Mouse (Mus musculus): ENCODE results near the gene Dio2. TPM values are rescaled to one million over a fixed set of nuclear protein-coding genes. Genes with fewer than 3 reads are reported as not detected.

Dio2 gene
- polyA plus RNA-seq, 1 experiment = not detected

- WGBS = 83% methylated on average over 6 of the region's 6 CpGs
- Histone ChIP-seq H3K36me3 (ENCODE audit: control insufficient read depth, insufficient read depth, low read length) (no peaks in the 10 kb centered on the region), H3K27ac (ENCODE audit: insufficient read depth, low read length) (no peak overlapping the region), H3K27me3 (ENCODE audit: control insufficient read depth, insufficient read depth, low read length) (no peaks in the 10 kb centered on the region), H3K4me1 (ENCODE audit: control insufficient read depth, insufficient read depth, insufficient read length) (peaks cover 5% of the 10 kb centered on the region; the same call in 1 of the 2 replicates), H3K4me3 (ENCODE audit: extremely low read depth, insufficient read depth, insufficient read length) (no peak overlapping the region)
- no peak for DNase-seq (ENCODE audit: low read depth in 1 of 2, low spot score in 2 of 2)
- TF ChIP-seq CTCF (IDR thresholded peaks at IDR 0.05; ENCODE audit: extremely low read depth, insufficient read depth, insufficient read length, insufficient replicate concordance) (no peak), POLR2A (IDR thresholded peaks at IDR 0.05; ENCODE audit: low read depth, low read length) (no peak)
Measured at GRCm38 (mm10) chr12:90735447-90735846, 2.8 kb downstream of the Dio2 start.

GRCm38 (mm10) chr12:90734503-90734902 lies 3.7 kb downstream of the Dio2 start:
- Histone ChIP-seq H3K27me3 (ENCODE audit: control insufficient read depth, insufficient read depth, low read length) (no peaks in the 10 kb centered on the region), H3K4me3 (ENCODE audit: extremely low read depth, insufficient read depth, insufficient read length) (no peak overlapping the region), H3K27ac (ENCODE audit: insufficient read depth, low read length) (no peak overlapping the region), H3K36me3 (ENCODE audit: control insufficient read depth, insufficient read depth, low read length) (no peaks in the 10 kb centered on the region), H3K4me1 (ENCODE audit: control insufficient read depth, insufficient read depth, insufficient read length) (peaks cover 5% of the 10 kb centered on the region; the same call in 1 of the 2 replicates)
- DNase-seq (ENCODE audit: low read depth in 1 of 2, low spot score in 2 of 2) = no peak
- TF ChIP-seq CTCF (IDR thresholded peaks at IDR 0.05; ENCODE audit: extremely low read depth, insufficient read depth, insufficient read length, insufficient replicate concordance) (no peak), POLR2A (IDR thresholded peaks at IDR 0.05; ENCODE audit: low read depth, low read length) (no peak)
- WGBS = 81% methylated on average over 5 of the region's 5 CpGs

GRCm38 (mm10) chr12:90733721-90734120 lies 4.5 kb downstream of the Dio2 start:
- no peak for TF ChIP-seq POLR2A (IDR thresholded peaks at IDR 0.05; ENCODE audit: low read depth, low read length)
- TF ChIP-seq CTCF (IDR thresholded peaks at IDR 0.05; ENCODE audit: extremely low read depth, insufficient read depth, insufficient read length, insufficient replicate concordance) = no peak
- WGBS = 92% methylated on average over 6 of the region's 6 CpGs
- no peak overlapping the region for H3K27ac ChIP-seq (ENCODE audit: insufficient read depth, low read length)
- H3K4me3 ChIP-seq (ENCODE audit: extremely low read depth, insufficient read depth, insufficient read length) = no peak overlapping the region
- DNase-seq (ENCODE audit: low read depth in 1 of 2, low spot score in 2 of 2) = no peak
- H3K36me3 ChIP-seq (ENCODE audit: control insufficient read depth, insufficient read depth, low read length) = no peaks in the 10 kb centered on the region
- peaks cover 5% of the 10 kb centered on the region; the same call in 1 of the 2 replicates for H3K4me1 ChIP-seq (ENCODE audit: control insufficient read depth, insufficient read depth, insufficient read length)
- no peaks in the 10 kb centered on the region for H3K27me3 ChIP-seq (ENCODE audit: control insufficient read depth, insufficient read depth, low read length)

- H3K27me3 ChIP-seq (ENCODE audit: control insufficient read depth, insufficient read depth, low read length) = no peaks in the 10 kb centered on the region
- 17% methylated on average over 10 of the region's 10 CpGs for WGBS
- H3K4me1 ChIP-seq (ENCODE audit: control insufficient read depth, insufficient read depth, insufficient read length) = peaks cover 1% of the 10 kb centered on the region; the same call in 1 of the 2 replicates
- no peak overlapping the region for H3K4me3 ChIP-seq (ENCODE audit: extremely low read depth, insufficient read depth, insufficient read length)
- no peaks in the 10 kb centered on the region for H3K36me3 ChIP-seq (ENCODE audit: control insufficient read depth, insufficient read depth, low read length)
- H3K27ac ChIP-seq (ENCODE audit: insufficient read depth, low read length) = no peak overlapping the region
- peak in 1 of 2 experiments; percentile 36 for DNase-seq (ENCODE audit: low read depth in 1 of 2, low spot score in 2 of 2)
- TF ChIP-seq CTCF (IDR thresholded peaks at IDR 0.05; ENCODE audit: extremely low read depth, insufficient read depth, insufficient read length, insufficient replicate concordance) (peak; percentile 70; the same call in 1 of the 2 replicates), POLR2A (IDR thresholded peaks at IDR 0.05; ENCODE audit: low read depth, low read length) (no peak)
Measured at GRCm38 (mm10) chr12:90729648-90730047, 8.6 kb downstream of the Dio2 start.

- H3K27me3 ChIP-seq (ENCODE audit: control insufficient read depth, insufficient read depth, low read length) = no peaks in the 10 kb centered on the region
- DNase-seq (ENCODE audit: low read depth in 1 of 2, low spot score in 2 of 2) = no peak
- H3K27ac ChIP-seq (ENCODE audit: insufficient read depth, low read length) = no peak overlapping the region
- TF ChIP-seq CTCF (IDR thresholded peaks at IDR 0.05; ENCODE audit: extremely low read depth, insufficient read depth, insufficient read length, insufficient replicate concordance) (no peak), POLR2A (IDR thresholded peaks at IDR 0.05; ENCODE audit: low read depth, low read length) (no peak)
- H3K4me3 ChIP-seq (ENCODE audit: extremely low read depth, insufficient read depth, insufficient read length) = no peak overlapping the region
- WGBS = 74% methylated on average over 8 of the region's 8 CpGs
- peaks cover 3% of the 10 kb centered on the region; the same call in 1 of the 2 replicates for H3K4me1 ChIP-seq (ENCODE audit: control insufficient read depth, insufficient read depth, insufficient read length)
- H3K36me3 ChIP-seq (ENCODE audit: control insufficient read depth, insufficient read depth, low read length) = no peaks in the 10 kb centered on the region
Measured at GRCm38 (mm10) chr12:90725107-90725506, 13.1 kb downstream of the Dio2 start.

- H3K4me3 ChIP-seq (ENCODE audit: extremely low read depth, insufficient read depth, insufficient read length) = no peak overlapping the region
- no peaks in the 10 kb centered on the region for H3K27me3 ChIP-seq (ENCODE audit: control insufficient read depth, insufficient read depth, low read length)
- WGBS = 43% methylated on average over 11 of the region's 11 CpGs
- no peak overlapping the region for H3K27ac ChIP-seq (ENCODE audit: insufficient read depth, low read length)
- no peak for DNase-seq (ENCODE audit: low read depth in 1 of 2, low spot score in 2 of 2)
- no peaks in the 10 kb centered on the region for H3K36me3 ChIP-seq (ENCODE audit: control insufficient read depth, insufficient read depth, low read length)
- TF ChIP-seq POLR2A (IDR thresholded peaks at IDR 0.05; ENCODE audit: low read depth, low read length) (no peak), CTCF (IDR thresholded peaks at IDR 0.05; ENCODE audit: extremely low read depth, insufficient read depth, insufficient read length, insufficient replicate concordance) (no peak)
- H3K4me1 ChIP-seq (ENCODE audit: control insufficient read depth, insufficient read depth, insufficient read length) = peaks cover 3% of the 10 kb centered on the region; the same call in 1 of the 2 replicates
Measured at GRCm38 (mm10) chr12:90724644-90725043, 13.6 kb downstream of the Dio2 start.

GRCm38 (mm10) chr12:90694135-90694534 lies 44.1 kb downstream of the Dio2 start:
- TF ChIP-seq CTCF (IDR thresholded peaks at IDR 0.05; ENCODE audit: extremely low read depth, insufficient read depth, insufficient read length, insufficient replicate concordance) (no peak), POLR2A (IDR thresholded peaks at IDR 0.05; ENCODE audit: low read depth, low read length) (no peak)
- Histone ChIP-seq H3K4me1 (ENCODE audit: control insufficient read depth, insufficient read depth, insufficient read length) (no peaks in the 10 kb centered on the region), H3K4me3 (ENCODE audit: extremely low read depth, insufficient read depth, insufficient read length) (no peak overlapping the region), H3K27ac (ENCODE audit: insufficient read depth, low read length) (no peak overlapping the region), H3K36me3 (ENCODE audit: control insufficient read depth, insufficient read depth, low read length) (no peaks in the 10 kb centered on the region), H3K27me3 (ENCODE audit: control insufficient read depth, insufficient read depth, low read length) (no peaks in the 10 kb centered on the region)
- WGBS = 93% methylated on average over 2 of the region's 2 CpGs
- DNase-seq (ENCODE audit: low read depth in 1 of 2, low spot score in 2 of 2) = no peak

Measured in spleen, adult 2 months (tissue).